11 mouse cellular contexts compared by ENCODE assay signal in the genomic region with DNA sequence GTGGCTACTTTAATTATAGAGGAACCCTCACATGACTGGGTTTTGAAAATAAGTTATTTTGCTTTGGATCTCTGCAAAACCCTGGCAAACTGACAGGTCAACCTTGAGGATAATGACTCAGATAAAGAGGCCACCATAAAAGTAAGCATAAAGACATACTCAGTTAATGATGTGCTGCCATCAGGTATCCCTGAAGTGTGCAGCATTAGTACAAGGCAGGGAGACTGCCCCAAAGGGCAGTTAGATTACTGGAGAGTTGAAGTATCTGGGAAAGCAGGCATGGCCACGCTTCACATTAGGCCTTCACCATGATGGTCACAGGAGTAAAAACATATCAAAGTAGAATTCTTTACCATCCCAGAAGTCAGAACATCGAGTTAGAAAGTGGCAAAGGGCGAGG. TPM values are rescaled to one million over a fixed set of nuclear protein-coding genes. Genes with fewer than 3 reads are reported as not detected.
DNase-seq lines count a peak whose midpoint lies in the region; ATAC-seq lines count a peak whose summit lies in the region.
"Had no signal": no experiment of that assay in that cellular context is flagged by ENCODE, and none has a peak within 500 bp of the region (broad histone marks: within the 10 kb centered on the region; RNA-seq: fewer than 3 reads in every experiment).

No protein-coding gene starts in this region.

- no peak for DNase-seq in heart, postnatal 25 days (ENCODE audit: low spot score)
- DNase-seq in embryonic facial prominence, embryonic 11.5 days (ENCODE audit: low spot score): no peak
- DNase-seq in thymus, postnatal 14 days: no peak
- DNase-seq in ovary, postnatal 10 days (ENCODE audit: low spot score): no peak
- no peak for DNase-seq in cerebellum, postnatal 36 days

- intact Hi-C loops in heart, postnatal 25 days (cut with DNase I): loop anchor here (10.0 kb wide), 2 partner anchors 590 to 620 kb away; partner anchors contain the start of gene Hspb3

- H3K36me3 ChIP-seq in heart, embryonic 11.5 days (ENCODE audit: control insufficient read depth, insufficient read depth, low read length): no peaks in the 10 kb centered on the region
- no peaks in the 10 kb centered on the region for H3K36me3 ChIP-seq in embryonic facial prominence, embryonic 11.5 days (replicated peaks; ENCODE audit: control insufficient read depth, insufficient read depth, low read depth, low read length)
- H3K36me3 ChIP-seq in hindbrain, embryonic 12.5 days: no peaks in the 10 kb centered on the region
- H3K36me3 ChIP-seq in midbrain, embryonic 13.5 days: no peaks in the 10 kb centered on the region

- peak overlapping the region; percentile 67 for H3K4me2 ChIP-seq in heart, embryonic 11.5 days
- H3K4me2 ChIP-seq in embryonic facial prominence, embryonic 11.5 days (ENCODE audit: low read depth, low read length): peak overlapping the region; percentile 37
- H3K4me2 ChIP-seq in hindbrain, embryonic 12.5 days (replicated peaks): peak overlapping the region; percentile 54
- peak overlapping the region; percentile 68 for H3K4me2 ChIP-seq in midbrain, embryonic 13.5 days (replicated peaks)

- H3K27ac ChIP-seq in heart, embryonic 11.5 days (ENCODE audit: low read depth, low read length): no peak overlapping the region
- no peak overlapping the region for H3K27ac ChIP-seq in embryonic facial prominence, embryonic 11.5 days (replicated peaks; ENCODE audit: low read depth, low read length)
- no peak overlapping the region for H3K27ac ChIP-seq in hindbrain, embryonic 12.5 days
- no peak overlapping the region for H3K27ac ChIP-seq in midbrain, embryonic 13.5 days
- H3K27ac ChIP-seq: macrophage had no signal

- H3K9ac ChIP-seq in heart, embryonic 11.5 days (ENCODE audit: low read depth, low read length): 0 out of 2 replicates have a peak overlapping the region, but pooled peaks have one; percentile 35
- peak overlapping the region; percentile 18; the same call in 1 of the 2 replicates for H3K9ac ChIP-seq in embryonic facial prominence, embryonic 11.5 days (replicated peaks; ENCODE audit: low read length)
- no peak overlapping the region for H3K9ac ChIP-seq in hindbrain, embryonic 12.5 days
- H3K9ac ChIP-seq in midbrain, embryonic 13.5 days (replicated peaks): no peak overlapping the region

- H3K4me1 ChIP-seq in heart, embryonic 11.5 days (ENCODE audit: control insufficient read depth, insufficient read depth, low read length): peaks cover 4% of the 10 kb centered on the region
- H3K4me1 ChIP-seq in embryonic facial prominence, embryonic 11.5 days (ENCODE audit: control insufficient read depth, insufficient read depth, low read length): no peaks in the 10 kb centered on the region; the same call in 1 of the 2 replicates
- H3K4me1 ChIP-seq in hindbrain, embryonic 12.5 days: peaks cover 4% of the 10 kb centered on the region
- H3K4me1 ChIP-seq in midbrain, embryonic 13.5 days (replicated peaks): peaks cover 10% of the 10 kb centered on the region

- no peak for ATAC-seq in heart, embryonic 11.5 days (replicated peaks; ENCODE audit: insufficient number of reproducible peaks, low FRiP score, low TSS enrichment)
- ATAC-seq in embryonic facial prominence, embryonic 11.5 days (replicated peaks; ENCODE audit: insufficient number of reproducible peaks, low FRiP score, low TSS enrichment, low read depth): no peak
- no peak for ATAC-seq in hindbrain, embryonic 12.5 days (ENCODE audit: low FRiP score)
- ATAC-seq in midbrain, embryonic 13.5 days: no peak

- peak overlapping the region; percentile 68 for H3K4me3 ChIP-seq in heart, embryonic 11.5 days (ENCODE audit: low read depth, low read length)
- H3K4me3 ChIP-seq in embryonic facial prominence, embryonic 11.5 days (ENCODE audit: low read depth, low read length): peak overlapping the region; percentile 59
- peak overlapping the region; percentile 47 for H3K4me3 ChIP-seq in hindbrain, embryonic 12.5 days
- H3K4me3 ChIP-seq in midbrain, embryonic 13.5 days (replicated peaks): peak overlapping the region; percentile 49

- H3K9me3 ChIP-seq in heart, embryonic 11.5 days (replicated peaks; ENCODE audit: control insufficient read depth, low read length): no peaks in the 10 kb centered on the region
- no peaks in the 10 kb centered on the region for H3K9me3 ChIP-seq in embryonic facial prominence, embryonic 11.5 days (replicated peaks; ENCODE audit: control insufficient read depth, low read length)
- no peaks in the 10 kb centered on the region for H3K9me3 ChIP-seq in hindbrain, embryonic 12.5 days (replicated peaks)
- H3K9me3 ChIP-seq in midbrain, embryonic 13.5 days: no peaks in the 10 kb centered on the region

- no peaks in the 10 kb centered on the region for H3K27me3 ChIP-seq in heart, embryonic 11.5 days (ENCODE audit: control insufficient read depth, insufficient read depth, low read length)
- H3K27me3 ChIP-seq in embryonic facial prominence, embryonic 11.5 days (ENCODE audit: control insufficient read depth, insufficient read depth, low read length): no peaks in the 10 kb centered on the region
- no peaks in the 10 kb centered on the region for H3K27me3 ChIP-seq in hindbrain, embryonic 12.5 days
- no peaks in the 10 kb centered on the region for H3K27me3 ChIP-seq in midbrain, embryonic 13.5 days
- H3K27me3 ChIP-seq: CH12.LX had no signal

- WGBS in heart, embryonic 11.5 days (ENCODE audit: insufficient replicate concordance): 66% methylated on average over 3 of the region's 3 CpGs
- 73% methylated on average over 3 of the region's 3 CpGs for WGBS in embryonic facial prominence, embryonic 11.5 days
- 81% methylated on average over 3 of the region's 3 CpGs for WGBS in hindbrain, embryonic 12.5 days
- WGBS in midbrain, embryonic 13.5 days: 79% methylated on average over 3 of the region's 3 CpGs

RNA-seq across cellular contexts. Expression of gene Gpx8, which starts 1.3 kb away (rescaled TPM):
- polyA plus RNA-seq in heart, embryonic 11.5 days (2014; fragmentation: Nextera tagmentation; extraction: Ambion mirVana): 147 and 151 TPM in 2 replicates
- 10 to 100 TPM; 37.7 to 41.6 TPM for total RNA-seq in heart, postnatal 25 days (2021)
- polyA plus RNA-seq in embryonic facial prominence, embryonic 11.5 days (2014; fragmentation: Nextera tagmentation; extraction: Ambion mirVana): 142 and 155 TPM in 2 replicates
- polyA plus RNA-seq in hindbrain, embryonic 12.5 days (2016; fragmentation: Nextera tagmentation; extraction: Ambion mirVana): 110 and 116 TPM in 2 replicates
- 65.2 and 68.5 TPM in 2 replicates for polyA plus RNA-seq in midbrain, embryonic 13.5 days (2015; fragmentation: Nextera tagmentation; extraction: Ambion mirVana)
- total RNA-seq: CH12.LX had no signal
- polyA plus RNA-seq: macrophage had no signal

RNA-seq across cellular contexts. Expression of gene Cdc20b, which starts 10.0 kb away (rescaled TPM):
- polyA plus RNA-seq in heart, embryonic 11.5 days (2014; fragmentation: Nextera tagmentation; extraction: Ambion mirVana): 0.14 TPM in 1 of 2 replicates, not detected in the other
- not detected for total RNA-seq in heart, postnatal 25 days (2021)
- polyA plus RNA-seq in embryonic facial prominence, embryonic 11.5 days (2014; fragmentation: Nextera tagmentation; extraction: Ambion mirVana): 0.14 TPM in 1 of 2 replicates, not detected in the other
- polyA plus RNA-seq in hindbrain, embryonic 12.5 days (2016; fragmentation: Nextera tagmentation; extraction: Ambion mirVana): 0.68 and 2.1 TPM in 2 replicates
- polyA plus RNA-seq in midbrain, embryonic 13.5 days (2015; fragmentation: Nextera tagmentation; extraction: Ambion mirVana): 0.35 and 0.50 TPM in 2 replicates
- total RNA-seq: adrenal gland, adult 18-20 months; CH12.LX had no signal
- polyA plus RNA-seq: macrophage had no signal

RNA-seq across cellular contexts. Expression of gene Mcidas, which starts 51.2 kb away (rescaled TPM):
- polyA plus RNA-seq in heart, embryonic 11.5 days (2014; fragmentation: Nextera tagmentation; extraction: Ambion mirVana): not detected in 2 replicates
- not detected for total RNA-seq in heart, postnatal 25 days (2021)
- not detected in 2 replicates for polyA plus RNA-seq in embryonic facial prominence, embryonic 11.5 days (2014; fragmentation: Nextera tagmentation; extraction: Ambion mirVana)
- polyA plus RNA-seq in hindbrain, embryonic 12.5 days (2016; fragmentation: Nextera tagmentation; extraction: Ambion mirVana): 1.6 and 1.7 TPM in 2 replicates
- 0.35 and 0.89 TPM in 2 replicates for polyA plus RNA-seq in midbrain, embryonic 13.5 days (2015; fragmentation: Nextera tagmentation; extraction: Ambion mirVana)
- total RNA-seq: adrenal gland, adult 18-20 months; CH12.LX had no signal
- polyA plus RNA-seq: macrophage had no signal

RNA-seq across cellular contexts. Expression of gene Gzma, which starts 55.9 kb away (rescaled TPM):
- polyA plus RNA-seq in heart, embryonic 11.5 days (2014; fragmentation: Nextera tagmentation; extraction: Ambion mirVana): not detected in 2 replicates
- under 1 TPM in 1 of 2 experiments, not detected in 1; 0.42 TPM for total RNA-seq in heart, postnatal 25 days (2021)
- polyA plus RNA-seq in embryonic facial prominence, embryonic 11.5 days (2014; fragmentation: Nextera tagmentation; extraction: Ambion mirVana): not detected in 2 replicates
- polyA plus RNA-seq in hindbrain, embryonic 12.5 days (2016; fragmentation: Nextera tagmentation; extraction: Ambion mirVana): not detected in 2 replicates
- polyA plus RNA-seq in midbrain, embryonic 13.5 days (2015; fragmentation: Nextera tagmentation; extraction: Ambion mirVana): not detected in 2 replicates
- total RNA-seq: CH12.LX had no signal
- polyA plus RNA-seq: macrophage had no signal

RNA-seq across cellular contexts. Expression of gene Ccno, which starts 57.3 kb away (rescaled TPM):
- 0.13 and 0.18 TPM in 2 replicates for polyA plus RNA-seq in heart, embryonic 11.5 days (2014; fragmentation: Nextera tagmentation; extraction: Ambion mirVana)
- under 1 TPM in 1 of 2 experiments, not detected in 1; 0.26 TPM for total RNA-seq in heart, postnatal 25 days (2021)
- 0.17 and 0.66 TPM in 2 replicates for polyA plus RNA-seq in embryonic facial prominence, embryonic 11.5 days (2014; fragmentation: Nextera tagmentation; extraction: Ambion mirVana)
- polyA plus RNA-seq in hindbrain, embryonic 12.5 days (2016; fragmentation: Nextera tagmentation; extraction: Ambion mirVana): 2.8 and 3.7 TPM in 2 replicates
- polyA plus RNA-seq in midbrain, embryonic 13.5 days (2015; fragmentation: Nextera tagmentation; extraction: Ambion mirVana): 0.66 and 2.4 TPM in 2 replicates
- polyA plus RNA-seq: macrophage had no signal

Comparison
In these comparisons a context has a peak if more than half of its experiments do, and no peak if none do; other contexts are left out.
1. H3K9ac ChIP-seq: peak in heart, embryonic 11.5 days (single experiment) and embryonic facial prominence, embryonic 11.5 days (single experiment); none in hindbrain, embryonic 12.5 days (single experiment) and midbrain, embryonic 13.5 days (single experiment).
2. Peak in every context shown above with its lines, with median percentiles within 50 percentile points of each other: H3K4me2 ChIP-seq and H3K4me3 ChIP-seq.